Mouse (Mus musculus) lung, adult 2 months (tissue): ENCODE results near the gene Fstl4.

ENCODE experiments used
- CTCF ChIP-seq: fragments of 200-500 bp; IDR thresholded peaks from 2 replicates; pipeline ENCODE4 v1.5.1; 2011; ENCODE audit warnings: mild to moderate bottlenecking, low read length, control low read depth; ENCODE audit not compliant: insufficient read depth
- POLR2A ChIP-seq: fragments of 200-500 bp; IDR thresholded peaks from 2 replicates; pipeline ENCODE4 v1.6.1; 2011; ENCODE audit warnings: low read depth, mild to moderate bottlenecking, control low read depth, low read length, borderline replicate concordance; ENCODE audit errors: extremely low read depth

DNA sequence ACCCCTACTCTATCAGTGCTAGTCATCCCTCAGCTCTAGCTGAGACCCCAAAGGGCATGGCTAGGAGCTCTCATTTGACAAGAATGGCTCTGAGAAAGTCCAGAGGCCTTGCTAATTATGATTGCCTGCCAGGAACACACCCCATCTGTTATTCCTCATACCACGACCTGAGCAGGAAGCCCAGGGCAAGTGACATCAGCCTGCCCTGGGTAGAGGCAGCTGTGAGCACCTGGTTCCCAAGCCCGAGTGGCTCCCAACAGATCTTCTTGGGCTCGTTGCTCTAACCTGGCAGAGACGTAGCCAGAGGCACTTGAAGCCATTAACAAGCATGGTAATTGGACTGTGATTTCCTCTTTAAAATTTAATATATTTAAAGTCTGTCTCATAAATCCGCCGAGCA lies 305.3 kb downstream of the Fstl4 start:
- TF ChIP-seq POLR2A (no peak), CTCF (no peak)
